Mouse (Mus musculus) liver, embryonic 16.5 days (tissue): ENCODE data around the gene Gm47841. TPM values are rescaled to one million over a fixed set of nuclear protein-coding genes. Genes with fewer than 3 reads are reported as not detected.
A peak's percentile ranks its signal among the peaks of the same experiment; 100 is the strongest.

ENCODE experiments used
- ATAC-seq: fragments of 200-750 bp; cut with Nextera tagmentation; 2 replicates; pipeline ENCODE4 v1.8.0; 2017; ENCODE audit warnings: low read depth, mild to moderate bottlenecking, moderate number of reproducible peaks, moderate library complexity
- H3K27ac ChIP-seq: fragments of 300-500 bp; sonication (generic); 2 replicates; pipeline ENCODE4 v1.5.1; 2014; ENCODE audit warnings: mild to moderate bottlenecking, low read length
- H3K27me3 ChIP-seq: fragments of 300-500 bp; sonication (generic); 2 replicates; pipeline ENCODE4 v1.6.1; 2014; ENCODE audit warnings: low read depth, low read length, mixed read lengths; ENCODE audit not compliant: control insufficient read depth, insufficient read depth
- H3K36me3 ChIP-seq: fragments of 300-500 bp; sonication (generic); 2 replicates; pipeline ENCODE4 v1.6.1; 2014; ENCODE audit warnings: mild to moderate bottlenecking; ENCODE audit not compliant: control insufficient read depth, insufficient read depth
- H3K4me1 ChIP-seq: fragments of 300-500 bp; sonication (generic); 2 replicates; pipeline ENCODE4 v1.6.1; 2014; ENCODE audit warnings: low read depth, low read length, mixed read lengths; ENCODE audit not compliant: control insufficient read depth
- H3K4me2 ChIP-seq: fragments of 300-500 bp; sonication (generic); 2 replicates; pipeline ENCODE4 v1.6.1; 2014; ENCODE audit warnings: low read depth, low read length, mixed read lengths
- H3K4me3 ChIP-seq: fragments of 300-500 bp; sonication (generic); 2 replicates; pipeline ENCODE4 v1.5.1; 2014; ENCODE audit warnings: low read depth, mild to moderate bottlenecking, low read length
- H3K9ac ChIP-seq: fragments of 300-500 bp; sonication (generic); 2 replicates; pipeline ENCODE4 v1.6.1; 2014; ENCODE audit warnings: low read depth, low read length
- H3K9me3 ChIP-seq: fragments of 300-500 bp; sonication (generic); replicated peaks from 2 replicates; pipeline ENCODE4 v1.6.1; 2016; ENCODE audit warnings: low read length; ENCODE audit not compliant: control insufficient read depth
- WGBS: fragments of 180-500 bp; shearing (Covaris S2); extraction: QIAGEN DNeasy Blood & Tissue Kit; methylation state at CpG from one replicate; pipeline ENCODE4 v1.1.7; 2014; ENCODE audit not compliant: insufficient replicate concordance; 5-methylcytosine and 5-hydroxymethylcytosine counted together
- polyA plus RNA-seq: library from polyadenylated mRNA; unstranded; fragments of >200 nt; fragmentation: Nextera tagmentation; extraction: Ambion mirVana; gene quantifications from 2 replicates; pipeline ENCODE4 v1.2.1, GENCODE M21; 2015

The Gm47841 gene
- polyA plus RNA-seq, 1 experiment from 2014 or later = not detected

DNA sequence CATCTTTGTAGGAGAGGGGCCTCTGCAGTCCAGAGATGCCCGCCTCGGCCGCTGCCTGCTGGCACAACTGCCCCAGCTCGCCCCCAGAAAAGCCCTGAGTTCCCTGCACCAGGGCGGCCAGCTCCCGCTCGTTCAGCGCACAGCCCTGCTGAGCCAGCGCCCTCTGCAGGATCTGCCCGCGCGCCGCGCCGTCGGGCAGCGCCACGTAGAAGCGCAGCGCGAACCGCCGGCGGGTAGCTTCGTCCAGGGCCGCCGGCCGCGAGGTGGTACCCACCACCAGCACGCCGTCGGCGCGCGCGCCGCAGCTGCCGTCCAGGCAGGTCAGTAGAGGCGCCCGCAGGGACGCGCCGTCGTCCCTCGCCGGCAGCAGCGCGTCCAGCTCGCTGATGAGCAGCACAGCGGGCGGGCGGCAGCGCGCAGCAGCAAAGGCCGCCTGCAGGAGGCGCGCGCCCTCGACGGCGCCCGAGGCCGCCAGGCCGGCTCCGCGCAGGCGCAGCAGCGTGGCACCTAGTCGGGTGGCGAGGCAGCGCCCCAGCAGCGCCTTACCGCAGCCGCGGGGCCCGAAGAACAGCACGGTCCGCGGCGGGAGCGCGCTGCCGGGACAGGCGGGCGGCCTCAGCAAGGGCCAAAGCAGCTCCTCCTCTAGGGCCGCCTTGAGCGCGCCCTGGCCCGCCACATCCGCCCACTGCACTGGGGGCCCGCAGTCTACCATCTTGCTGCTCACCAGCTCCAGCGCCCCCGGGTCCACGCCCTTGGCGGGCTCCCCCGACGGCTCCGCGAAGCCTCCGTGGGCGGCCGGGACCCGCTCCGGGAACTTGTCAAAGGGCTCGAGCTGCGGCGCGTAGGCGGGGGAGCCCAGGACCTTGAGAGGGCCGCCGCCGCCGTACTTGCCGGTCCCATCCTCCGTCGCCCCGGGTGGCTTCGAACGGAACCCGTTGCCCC, 5.6 kb upstream of the Gm47841 start:
- Histone ChIP-seq H3K27ac (no peak overlapping the region), H3K4me1 (no peaks in the 10 kb centered on the region), H3K4me3 (peak overlapping the region; percentile 36), H3K4me2 (peak overlapping the region; percentile 48), H3K27me3 (peaks cover 63% of the 10 kb centered on the region), H3K36me3 (no peaks in the 10 kb centered on the region), H3K9me3 (no peaks in the 10 kb centered on the region), H3K9ac (no peak overlapping the region)
- 22% methylated on average over 107 of the region's 120 CpGs for WGBS
- ATAC-seq = peak; percentile 17; the same call in 1 of the 2 replicates

DNA sequence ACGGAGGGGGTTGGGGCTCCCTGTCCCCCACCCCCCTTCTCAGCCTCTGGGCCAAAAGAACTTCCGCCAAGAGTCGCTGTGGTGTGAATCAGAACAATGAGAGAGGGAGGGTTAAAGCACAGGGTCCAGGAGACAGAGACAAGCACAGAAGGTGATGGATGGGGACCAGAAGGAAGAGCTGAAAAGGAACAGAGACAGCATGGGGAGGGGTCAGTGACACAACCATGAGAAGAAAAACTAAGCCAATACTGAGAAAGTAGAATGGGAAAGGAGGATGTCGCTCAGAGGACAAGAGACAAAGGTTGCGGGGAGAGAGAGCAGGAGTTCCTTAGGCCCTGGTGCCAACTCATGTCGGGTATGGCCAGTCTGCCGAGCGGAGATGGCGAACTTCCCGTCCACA, 4.7 kb upstream of the Gm47841 start:
- no peaks in the 10 kb centered on the region for H3K36me3 ChIP-seq
- H3K4me2 ChIP-seq = no peak overlapping the region
- no peaks in the 10 kb centered on the region for H3K9me3 ChIP-seq
- no peak overlapping the region for H3K9ac ChIP-seq
- H3K27ac ChIP-seq = no peak overlapping the region
- H3K4me1 ChIP-seq = no peaks in the 10 kb centered on the region; the same call in 1 of the 2 replicates
- whole genome bisulfite sequencing = 56% methylated on average over 10 of the region's 10 CpGs
- no peak for ATAC-seq
- no peak overlapping the region for H3K4me3 ChIP-seq
- peaks cover 73% of the 10 kb centered on the region for H3K27me3 ChIP-seq

DNA sequence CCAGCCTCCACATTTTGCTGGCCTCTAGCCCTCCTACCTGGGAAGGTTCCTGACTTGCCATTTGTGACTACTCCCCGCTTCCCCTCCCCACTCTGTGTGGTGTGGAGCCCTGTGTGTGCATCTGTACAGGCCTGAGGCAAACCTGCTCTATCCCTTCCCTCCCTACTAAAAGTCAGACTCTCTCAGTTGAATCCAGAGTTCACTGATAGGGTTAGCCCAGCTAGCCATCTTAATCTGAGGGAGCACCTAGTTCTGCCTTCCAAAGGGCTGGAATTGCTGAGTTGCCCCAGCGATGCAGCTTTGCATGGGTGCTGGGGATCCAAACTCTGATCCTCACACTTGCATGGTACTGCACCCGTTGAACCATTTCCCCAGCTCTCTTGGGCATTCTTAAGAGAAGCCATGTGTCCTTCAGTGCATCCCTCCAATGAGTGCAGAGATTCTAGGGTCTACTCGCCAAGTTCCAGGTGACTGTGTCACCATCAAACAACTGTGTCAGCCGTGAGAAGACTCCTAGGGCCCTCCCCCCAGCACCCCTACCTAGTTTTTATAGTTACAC, 1.2 kb upstream of the Gm47841 start:
- no peak for ATAC-seq
- Histone ChIP-seq H3K4me3 (no peak overlapping the region), H3K4me2 (no peak overlapping the region), H3K27ac (no peak overlapping the region), H3K36me3 (no peaks in the 10 kb centered on the region), H3K27me3 (peaks cover 85% of the 10 kb centered on the region), H3K9me3 (no peaks in the 10 kb centered on the region), H3K9ac (no peak overlapping the region), H3K4me1 (no peaks in the 10 kb centered on the region; the same call in 1 of the 2 replicates)
- 39% methylated on average over 5 of the region's 5 CpGs for WGBS

DNA sequence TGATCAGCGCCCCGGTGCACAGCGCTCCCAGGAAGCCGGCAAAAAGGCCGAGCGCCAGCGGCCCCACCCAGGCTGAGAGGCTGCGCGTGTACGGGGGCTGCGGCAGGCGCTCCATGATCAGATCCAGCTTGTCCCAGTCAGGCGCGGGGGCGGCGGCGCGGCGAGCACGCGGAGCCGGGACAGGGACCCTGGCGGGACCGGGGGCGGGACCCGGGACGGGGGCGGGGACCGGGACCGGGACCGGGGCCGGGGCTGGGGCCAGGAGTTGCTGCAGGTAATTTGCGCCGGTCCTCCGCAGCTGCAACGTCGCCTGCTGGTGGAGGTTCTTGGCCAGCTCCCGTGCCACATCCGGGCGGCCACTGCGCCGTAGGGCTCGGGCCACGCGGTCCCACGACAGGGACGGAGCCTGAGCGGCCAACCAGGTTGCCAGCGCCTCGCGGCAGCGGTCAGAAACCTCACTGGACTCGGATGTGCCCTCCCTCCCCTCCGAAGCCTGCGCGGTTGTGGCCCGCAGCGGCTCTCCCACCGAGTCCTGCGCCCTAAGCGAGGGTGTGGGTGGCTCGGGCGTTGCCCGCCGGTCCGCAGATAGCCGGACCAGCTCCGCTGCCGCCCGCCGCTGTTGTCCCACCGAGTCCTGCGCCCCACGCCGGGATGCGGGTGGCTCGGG, 537 bp downstream of the Gm47841 start:
- under 1% methylated on average over 76 of the region's 77 CpGs for WGBS
- peaks cover 79% of the 10 kb centered on the region for H3K27me3 ChIP-seq
- no peak for ATAC-seq

DNA sequence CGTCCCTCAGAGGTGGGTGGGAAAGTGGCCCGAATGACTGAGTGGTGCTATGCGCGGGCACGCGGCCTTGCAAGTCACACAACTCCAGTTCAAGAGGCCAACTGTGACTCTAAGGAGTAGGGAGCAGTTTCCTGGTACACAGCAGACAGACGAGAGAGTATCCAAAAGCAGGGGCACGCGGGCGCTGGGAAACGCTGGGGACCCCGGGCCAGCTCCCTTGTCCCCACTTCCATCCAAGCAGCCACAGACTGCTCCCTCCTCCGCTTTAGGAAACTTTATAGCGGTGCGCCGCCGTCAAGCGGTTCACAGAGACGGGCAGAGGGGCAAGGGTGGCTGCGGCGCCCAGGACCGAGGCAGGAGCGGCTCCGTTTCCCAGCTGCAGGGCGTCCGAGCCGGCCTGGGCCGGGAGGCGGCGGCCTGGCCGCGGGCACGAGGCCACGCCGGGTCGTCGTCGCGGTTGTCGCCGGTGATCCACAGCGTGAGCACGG, 1.1 kb downstream of the Gm47841 start:
- no peak for ATAC-seq

More for the DNA sequence above, 537 bp downstream of the Gm47841 start:
- peak overlapping the region; percentile 39 for H3K4me3 ChIP-seq
- no peak overlapping the region for H3K27ac ChIP-seq
- no peaks in the 10 kb centered on the region for H3K9me3 ChIP-seq
- no peaks in the 10 kb centered on the region for H3K36me3 ChIP-seq
- no peaks in the 10 kb centered on the region; the same call in 1 of the 2 replicates for H3K4me1 ChIP-seq
- peak overlapping the region; percentile 57 for H3K4me2 ChIP-seq
- H3K9ac ChIP-seq = no peak overlapping the region

DNA sequence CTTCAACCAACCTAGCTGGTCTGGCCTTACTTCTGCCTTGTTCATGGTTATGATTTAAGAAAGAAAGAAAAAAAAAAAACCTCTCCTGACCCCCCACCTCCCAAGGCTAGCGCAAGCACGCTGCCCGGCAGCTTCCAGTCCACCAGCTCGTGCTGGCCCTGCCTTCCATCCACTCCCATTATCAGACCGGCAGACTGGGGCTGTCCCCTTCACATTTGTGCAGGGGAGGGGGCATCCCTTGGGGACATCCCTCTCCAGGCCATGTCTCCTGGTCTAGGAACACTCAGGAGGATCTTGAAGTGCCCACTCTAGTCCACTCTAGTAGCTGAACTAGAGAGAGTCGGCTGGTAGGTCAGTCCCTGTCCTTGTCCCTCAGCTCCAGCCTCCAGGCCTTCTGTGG, 2.7 kb downstream of the Gm47841 start:
- no peaks in the 10 kb centered on the region for H3K9me3 ChIP-seq
- H3K36me3 ChIP-seq = no peaks in the 10 kb centered on the region
- no peak overlapping the region for H3K9ac ChIP-seq
- peaks cover 85% of the 10 kb centered on the region for H3K27me3 ChIP-seq
- 42% methylated on average over 6 of the region's 6 CpGs for WGBS
- H3K4me2 ChIP-seq = no peak overlapping the region
- H3K4me1 ChIP-seq = no peaks in the 10 kb centered on the region; the same call in 1 of the 2 replicates
- no peak overlapping the region for H3K27ac ChIP-seq
- ATAC-seq = no peak
- H3K4me3 ChIP-seq = no peak overlapping the region

More for the DNA sequence above, 1.1 kb downstream of the Gm47841 start:
- Histone ChIP-seq H3K9me3 (no peaks in the 10 kb centered on the region), H3K36me3 (no peaks in the 10 kb centered on the region), H3K4me2 (peak overlapping the region; percentile 57), H3K4me3 (peak overlapping the region; percentile 39), H3K4me1 (no peaks in the 10 kb centered on the region; the same call in 1 of the 2 replicates), H3K9ac (no peak overlapping the region), H3K27me3 (peaks cover 80% of the 10 kb centered on the region), H3K27ac (no peak overlapping the region)
- WGBS = 2% methylated on average over 37 of the region's 43 CpGs

DNA sequence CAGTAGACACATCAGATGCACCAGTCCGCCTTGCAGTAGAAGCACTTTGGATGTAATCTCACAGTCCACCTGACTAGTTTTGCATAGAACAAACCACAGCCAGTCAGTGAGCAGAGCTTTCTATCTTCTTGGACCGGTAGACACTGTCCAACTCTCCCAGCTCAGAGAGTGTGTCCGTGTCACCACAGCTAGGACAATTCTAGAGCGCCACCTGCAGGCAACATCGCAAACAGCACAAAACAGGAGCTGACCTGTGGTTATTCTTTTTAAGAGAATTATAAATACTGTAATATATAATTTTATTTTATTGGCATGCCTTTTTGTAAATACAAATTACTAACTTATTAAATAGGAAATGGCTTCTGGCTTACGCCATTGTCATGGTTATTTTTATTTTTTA, 4.6 kb downstream of the Gm47841 start:
- no peak overlapping the region for H3K9ac ChIP-seq
- H3K27me3 ChIP-seq = peaks cover 71% of the 10 kb centered on the region
- no peaks in the 10 kb centered on the region for H3K9me3 ChIP-seq
- no peak overlapping the region for H3K4me3 ChIP-seq
- WGBS = 22% methylated on average over 6 of the region's 6 CpGs
- H3K27ac ChIP-seq = no peak overlapping the region
- H3K36me3 ChIP-seq = no peaks in the 10 kb centered on the region
- no peak overlapping the region for H3K4me2 ChIP-seq
- no peak for ATAC-seq
- H3K4me1 ChIP-seq = no peaks in the 10 kb centered on the region; the same call in 1 of the 2 replicates

DNA sequence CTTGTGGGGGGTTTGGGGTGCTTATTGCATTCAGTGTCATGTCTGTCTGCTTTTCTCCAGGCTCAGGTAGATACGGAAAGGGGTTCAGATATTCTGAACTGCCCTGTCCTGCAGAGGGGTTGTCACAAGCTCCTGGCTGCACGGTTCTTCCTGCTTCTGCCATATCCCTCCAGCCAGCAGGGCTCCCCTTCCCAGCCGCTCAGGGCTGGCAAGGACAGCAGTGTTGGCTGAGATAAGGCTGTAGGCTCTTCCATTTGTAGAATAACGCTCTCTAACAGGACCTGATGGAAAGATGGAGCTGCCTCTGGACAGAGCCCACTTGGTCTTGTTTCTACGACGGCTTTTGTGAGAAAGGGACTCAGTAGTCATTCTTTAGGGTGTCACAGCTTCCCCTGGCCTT, 5.2 kb downstream of the Gm47841 start:
- Histone ChIP-seq H3K9me3 (no peaks in the 10 kb centered on the region), H3K9ac (no peak overlapping the region), H3K4me3 (no peak overlapping the region), H3K4me1 (no peaks in the 10 kb centered on the region; the same call in 1 of the 2 replicates), H3K27ac (no peak overlapping the region), H3K27me3 (peaks cover 65% of the 10 kb centered on the region), H3K4me2 (no peak overlapping the region), H3K36me3 (no peaks in the 10 kb centered on the region)
- WGBS = 39% methylated on average over 6 of the region's 6 CpGs
- no peak for ATAC-seq
